Mouse (Mus musculus): ENCODE data around the gene Sh2d3c.

Sh2d3c gene

DNA sequence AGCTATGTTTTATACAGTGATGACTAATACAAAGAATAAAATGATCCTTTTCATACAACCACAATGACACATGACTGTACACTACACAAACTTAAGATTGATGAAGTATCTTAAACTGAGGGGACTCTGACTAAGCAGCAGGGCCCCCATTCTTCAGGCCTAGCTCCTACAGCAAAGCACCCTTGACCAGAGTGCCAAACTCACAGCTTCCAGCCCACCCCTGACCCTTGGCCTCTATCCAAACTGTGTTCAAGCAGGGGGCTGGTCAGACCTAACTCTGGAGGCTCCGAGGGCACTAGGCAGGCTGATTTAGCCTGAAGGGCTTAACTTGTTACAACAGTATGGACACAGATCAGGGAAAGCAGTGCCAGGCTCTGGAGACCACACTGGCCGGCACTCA is 67.7 kb downstream of the Sh2d3c start:
- DNase-seq (ENCODE audit: low read depth, low spot score), result no peak

- DNase-seq (ENCODE audit: low read depth, low spot score), result no peak
These were observed 70.4 kb downstream of the Sh2d3c start for GRCm38 (mm10) chr2:32791297-32791696.

- DNase-seq (ENCODE audit: low read depth, low spot score), result no peak
These were observed 75.0 kb downstream of the Sh2d3c start for GRCm38 (mm10) chr2:32795748-32796418.

- no peak for DNase-seq (ENCODE audit: low read depth, low spot score)
These were observed 77.6 kb downstream of the Sh2d3c start for GRCm38 (mm10) chr2:32798251-32798962.
